Mouse (Mus musculus) midbrain, embryonic 16.5 days (tissue): ENCODE data around the gene Cd320. TPM values are rescaled to one million over a fixed set of nuclear protein-coding genes. Genes with fewer than 3 reads are reported as not detected.
"Not testable (repeated sequence)": the region's sequence is repeated elsewhere in the genome, so short reads cannot be mapped to it uniquely, and the experiment has no call there.

ENCODE experiments used
- ATAC-seq: fragments of 200-750 bp; cut with Nextera tagmentation; 2 replicates; pipeline ENCODE4 v1.8.0; 2017; ENCODE audit warnings: moderate TSS enrichment
- H3K27ac ChIP-seq: fragments of 300-500 bp; sonication (generic); 2 replicates; pipeline ENCODE4 v1.5.1; 2014; ENCODE audit warnings: mild to moderate bottlenecking, low read length, mixed read lengths
- H3K27me3 ChIP-seq: fragments of 300-500 bp; sonication (generic); 2 replicates; pipeline ENCODE4 v1.6.1; 2014; ENCODE audit warnings: low read depth, low read length, mixed read lengths; ENCODE audit not compliant: control insufficient read depth, insufficient read depth
- H3K36me3 ChIP-seq: fragments of 300-500 bp; sonication (generic); 2 replicates; pipeline ENCODE4 v1.6.1; 2014; ENCODE audit warnings: mild to moderate bottlenecking, low read length, moderate library complexity, mixed read lengths; ENCODE audit not compliant: control insufficient read depth, insufficient read depth
- H3K4me1 ChIP-seq: fragments of 300-500 bp; sonication (generic); 2 replicates; pipeline ENCODE4 v1.6.1; 2014; ENCODE audit warnings: mild to moderate bottlenecking, low read length, mixed read lengths; ENCODE audit not compliant: control insufficient read depth, insufficient read depth
- H3K4me2 ChIP-seq: fragments of 300-500 bp; sonication (generic); 2 replicates; pipeline ENCODE4 v1.6.1; 2014; ENCODE audit warnings: mild to moderate bottlenecking, low read length, mixed read lengths
- H3K4me3 ChIP-seq: fragments of 300-500 bp; sonication (generic); 2 replicates; pipeline ENCODE4 v1.5.1; 2014; ENCODE audit warnings: low read depth, mild to moderate bottlenecking, low read length, moderate library complexity, mixed read lengths
- H3K9ac ChIP-seq: fragments of 300-500 bp; sonication (generic); 2 replicates; pipeline ENCODE4 v1.6.1; 2014; ENCODE audit warnings: low read depth, low read length, mixed read lengths
- H3K9me3 ChIP-seq: fragments of 300-500 bp; sonication (generic); replicated peaks from 2 replicates; pipeline ENCODE4 v1.6.1; 2014; ENCODE audit warnings: mild to moderate bottlenecking, low read length, mixed read lengths; ENCODE audit not compliant: control insufficient read depth, poor library complexity, severe bottlenecking
- WGBS: fragments of 180-500 bp; shearing (Covaris S2); extraction: QIAGEN DNeasy Blood & Tissue Kit; methylation state at CpG from one replicate; pipeline ENCODE4 v1.1.7; 2014; 5-methylcytosine and 5-hydroxymethylcytosine counted together
- polyA plus RNA-seq: library from polyadenylated mRNA; unstranded; fragments of >200 nt; fragmentation: Nextera tagmentation; extraction: Ambion mirVana; gene quantifications from 2 replicates; pipeline ENCODE4 v1.2.1, GENCODE M21; 2015

The Cd320 gene
- polyA plus RNA-seq, 1 experiment from 2014 or later, result 52.4 TPM

GRCm38 (mm10) chr17:33848139-33848538 lies 5.2 kb downstream of the Cd320 start:
- WGBS, result 93% methylated on average over 8 of the region's 8 CpGs
- Histone ChIP-seq H3K4me1 (peaks cover 17% of the 10 kb centered on the region), H3K27ac (no peak overlapping the region), H3K4me2 (no peak overlapping the region), H3K36me3 (peaks cover 15% of the 10 kb centered on the region), H3K9ac (no peak overlapping the region), H3K4me3 (no peak overlapping the region), H3K27me3 (no peaks in the 10 kb centered on the region), H3K9me3 (no peaks in the 10 kb centered on the region)
- ATAC-seq, result no peak

GRCm38 (mm10) chr17:33851331-33851730 lies 8.4 kb downstream of the Cd320 start:
- no peak for ATAC-seq
- no peaks in the 10 kb centered on the region for H3K9me3 ChIP-seq
- no peaks in the 10 kb centered on the region for H3K27me3 ChIP-seq
- H3K4me1 ChIP-seq, result no peaks in the 10 kb centered on the region
- no peak overlapping the region for H3K4me2 ChIP-seq
- H3K27ac ChIP-seq, result no peak overlapping the region
- peaks cover 15% of the 10 kb centered on the region for H3K36me3 ChIP-seq
- 82% methylated on average over 1 of the region's 1 CpGs for WGBS
- no peak overlapping the region for H3K4me3 ChIP-seq
- H3K9ac ChIP-seq, result no peak overlapping the region

- no peaks in the 10 kb centered on the region for H3K9me3 ChIP-seq
- no peak overlapping the region for H3K27ac ChIP-seq
- no peaks in the 10 kb centered on the region for H3K27me3 ChIP-seq
- WGBS, result 65% methylated on average over 4 of the region's 4 CpGs
- no peak overlapping the region for H3K4me3 ChIP-seq
- no peak overlapping the region for H3K9ac ChIP-seq
- no peak overlapping the region for H3K4me2 ChIP-seq
- no peaks in the 10 kb centered on the region for H3K36me3 ChIP-seq
- no peak for ATAC-seq
- H3K4me1 ChIP-seq, result no peaks in the 10 kb centered on the region
Measured at GRCm38 (mm10) chr17:33857816-33858215, 14.9 kb downstream of the Cd320 start.

- Histone ChIP-seq H3K9ac (no peak overlapping the region), H3K27ac (no peak overlapping the region), H3K9me3 (no peaks in the 10 kb centered on the region), H3K4me2 (no peak overlapping the region), H3K4me3 (no peak overlapping the region), H3K4me1 (no peaks in the 10 kb centered on the region), H3K27me3 (no peaks in the 10 kb centered on the region), H3K36me3 (no peaks in the 10 kb centered on the region)
- WGBS, result 41% methylated on average over 7 of the region's 9 CpGs
- ATAC-seq, result no peak
Measured at GRCm38 (mm10) chr17:33865330-33866030, 22.6 kb downstream of the Cd320 start.

- WGBS, result no CpG with 5 or more reads among the region's 12 CpGs
Measured at GRCm38 (mm10) chr17:33873537-33873936, 30.6 kb downstream of the Cd320 start, which contains the start of gene Gm7029. TSS of gene Gm7029 (plus strand) at chr17:33873837.

GRCm38 (mm10) chr17:33874411-33874810 lies 31.5 kb downstream of the Cd320 start:
- Histone ChIP-seq H3K9ac (no peak overlapping the region), H3K9me3 (no peaks in the 10 kb centered on the region), H3K27ac (no peak overlapping the region), H3K4me3 (no peak overlapping the region), H3K27me3 (no peaks in the 10 kb centered on the region), H3K4me2 (no peak overlapping the region), H3K4me1 (no peaks in the 10 kb centered on the region), H3K36me3 (no peaks in the 10 kb centered on the region)
- ATAC-seq, result no peak
- 89% methylated on average over 11 of the region's 11 CpGs for WGBS

More at GRCm38 (mm10) chr17:33873537-33873936, 30.6 kb downstream of the Cd320 start, which contains the start of gene Gm7029:
- not testable (repeated sequence) for H3K9me3 ChIP-seq, H3K4me1 ChIP-seq, H3K27me3 ChIP-seq, H3K4me2 ChIP-seq, H3K27ac ChIP-seq, H3K36me3 ChIP-seq, H3K4me3 ChIP-seq, ATAC-seq, H3K9ac ChIP-seq

GRCm38 (mm10) chr17:33875797-33876196 lies 32.9 kb downstream of the Cd320 start:
- WGBS, result 85% methylated on average over 5 of the region's 5 CpGs
- ATAC-seq, H3K36me3 ChIP-seq: not testable (repeated sequence)

DNA sequence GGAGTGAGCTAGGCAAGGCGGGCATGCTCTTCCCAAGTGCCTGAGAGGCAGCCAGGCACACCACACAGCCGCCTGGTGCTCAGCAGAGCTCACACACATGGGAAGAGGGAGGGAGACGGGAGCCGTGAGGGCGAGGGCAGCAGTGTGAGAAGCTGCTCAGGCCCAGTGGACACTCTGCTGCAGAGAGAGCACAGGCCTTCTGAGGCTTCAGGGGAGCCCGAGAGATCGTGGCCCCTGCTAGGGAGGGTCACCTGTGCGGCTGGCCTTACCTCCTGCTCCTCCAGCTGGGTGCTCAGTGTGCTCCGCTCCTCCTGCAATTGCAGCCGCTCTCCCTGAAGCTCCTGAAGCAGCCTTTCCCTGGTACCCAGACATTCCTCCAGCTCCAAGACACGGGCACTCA lies 41.4 kb downstream of the Cd320 start:
- not testable (repeated sequence) for H3K27me3 ChIP-seq, H3K9me3 ChIP-seq, H3K27ac ChIP-seq, H3K4me2 ChIP-seq, H3K9ac ChIP-seq, H3K36me3 ChIP-seq, H3K4me3 ChIP-seq, H3K4me1 ChIP-seq, ATAC-seq
- 96% methylated on average over 10 of the region's 11 CpGs for WGBS

More at GRCm38 (mm10) chr17:33875797-33876196, 32.9 kb downstream of the Cd320 start:
- not testable (repeated sequence) for H3K4me2 ChIP-seq, H3K27ac ChIP-seq, H3K27me3 ChIP-seq, H3K4me3 ChIP-seq, H3K9ac ChIP-seq, H3K4me1 ChIP-seq, H3K9me3 ChIP-seq

DNA sequence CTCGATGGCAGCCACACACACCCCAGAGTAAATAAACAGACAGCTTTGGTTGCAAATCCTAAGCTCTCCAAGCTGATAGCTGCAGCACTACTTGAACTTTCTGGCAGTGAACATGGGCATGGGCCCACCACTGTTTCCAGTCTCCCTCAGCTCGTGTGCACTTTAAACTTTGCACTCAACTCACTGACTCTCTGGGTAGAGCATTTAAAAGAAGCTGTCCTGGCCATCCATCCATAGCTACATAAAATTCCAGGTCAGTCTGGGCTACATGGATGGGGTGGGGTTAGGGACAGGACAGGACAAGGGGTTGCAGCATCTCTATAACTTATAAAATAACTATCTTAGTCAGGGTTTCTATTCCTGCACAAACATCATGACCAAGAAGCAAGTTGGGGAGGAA lies 44.9 kb downstream of the Cd320 start:
- H3K4me1 ChIP-seq, H3K9me3 ChIP-seq, H3K27me3 ChIP-seq, H3K4me2 ChIP-seq, H3K9ac ChIP-seq, H3K27ac ChIP-seq, H3K36me3 ChIP-seq, ATAC-seq, H3K4me3 ChIP-seq: not testable (repeated sequence)
- WGBS, result 77% methylated on average over 2 of the region's 2 CpGs
